Mouse (Mus musculus) adrenal gland, adult 18-20 months (tissue): Measurements from ENCODE around the gene Oaz3. TPM values are rescaled to one million over a fixed set of nuclear protein-coding genes. Genes with fewer than 3 reads are reported as not detected.

Experiments
- DNase-seq, 2 experiments: peaks; one replicate each; pipeline ENCODE4 v3.0.0; 2021 to 2022; ENCODE audit warnings: low spot score in 2 of 2
- total RNA-seq, 2 experiments: library from RNA; stranded (reverse); gene quantifications; 1 replicate in 1 of 2; 2 replicates in 1 of 2; pipeline ENCODE4 v1.2.3; 2021

Oaz3 gene
- total RNA-seq, 2 experiments from 2014 or later: not detected

DNA sequence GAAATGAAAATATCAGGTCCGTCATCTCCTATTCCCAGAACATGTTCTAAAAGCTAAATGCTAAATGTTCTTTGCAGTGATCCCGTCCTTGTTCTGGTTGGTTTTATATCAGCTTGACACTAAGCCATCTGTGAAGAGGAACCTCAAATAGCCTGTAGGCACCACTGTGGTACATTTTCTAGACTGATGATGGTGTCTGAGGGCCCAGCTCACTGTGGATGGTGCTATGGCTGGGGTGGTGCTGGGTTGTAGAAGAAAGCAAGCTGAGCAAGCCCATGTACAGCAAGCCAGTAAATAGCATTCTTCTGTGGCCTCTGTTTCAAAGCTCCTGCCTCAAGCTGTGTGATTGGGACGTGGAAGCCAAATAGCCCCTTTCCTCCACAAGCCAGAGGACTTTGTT lies 13.3 kb upstream of the Oaz3 start:
- DNase-seq: no peak

DNA sequence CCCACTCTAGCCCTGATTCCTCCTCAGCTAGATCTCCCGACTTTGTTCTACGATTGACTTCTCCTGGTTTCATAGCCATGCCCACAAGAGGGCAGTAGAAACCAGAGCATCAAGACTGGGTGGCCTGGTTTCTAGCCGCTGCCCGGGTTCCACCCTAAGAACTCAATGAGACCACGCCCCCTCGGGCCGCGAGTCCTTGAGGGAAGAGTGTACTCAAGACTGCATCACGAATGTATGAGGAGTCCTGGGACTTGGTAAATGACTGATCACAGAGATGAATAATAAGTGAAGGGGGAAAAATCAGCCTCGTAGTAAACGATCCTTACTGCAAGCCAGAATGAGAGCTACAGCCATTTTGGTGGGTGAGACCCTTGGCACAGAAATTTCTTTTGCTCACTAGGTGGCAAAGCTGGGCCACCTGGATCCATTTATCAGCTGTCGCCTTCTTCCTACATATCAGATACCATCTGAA lies 12.8 kb upstream of the Oaz3 start:
- DNase-seq: peak; percentile 74 to 76

DNA sequence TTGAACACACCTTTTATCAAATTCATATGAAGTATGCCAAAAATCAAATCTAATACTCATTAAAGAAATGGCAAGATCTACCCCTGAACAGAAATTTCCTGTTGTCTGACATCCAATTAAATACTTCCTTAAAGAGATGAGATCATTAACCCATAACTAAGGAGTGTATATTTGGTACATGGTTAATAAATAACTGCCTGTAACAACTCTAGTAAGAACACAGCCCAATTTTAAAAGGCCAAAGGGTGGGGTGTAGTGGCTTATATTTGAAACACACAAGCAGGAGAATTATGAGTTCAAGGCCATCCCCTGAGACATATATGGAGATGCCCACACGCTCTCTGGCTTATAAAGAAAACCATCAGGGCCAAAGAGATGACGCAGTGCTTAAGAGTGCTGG lies 5.7 kb upstream of the Oaz3 start:
- DNase-seq: no peak

DNA sequence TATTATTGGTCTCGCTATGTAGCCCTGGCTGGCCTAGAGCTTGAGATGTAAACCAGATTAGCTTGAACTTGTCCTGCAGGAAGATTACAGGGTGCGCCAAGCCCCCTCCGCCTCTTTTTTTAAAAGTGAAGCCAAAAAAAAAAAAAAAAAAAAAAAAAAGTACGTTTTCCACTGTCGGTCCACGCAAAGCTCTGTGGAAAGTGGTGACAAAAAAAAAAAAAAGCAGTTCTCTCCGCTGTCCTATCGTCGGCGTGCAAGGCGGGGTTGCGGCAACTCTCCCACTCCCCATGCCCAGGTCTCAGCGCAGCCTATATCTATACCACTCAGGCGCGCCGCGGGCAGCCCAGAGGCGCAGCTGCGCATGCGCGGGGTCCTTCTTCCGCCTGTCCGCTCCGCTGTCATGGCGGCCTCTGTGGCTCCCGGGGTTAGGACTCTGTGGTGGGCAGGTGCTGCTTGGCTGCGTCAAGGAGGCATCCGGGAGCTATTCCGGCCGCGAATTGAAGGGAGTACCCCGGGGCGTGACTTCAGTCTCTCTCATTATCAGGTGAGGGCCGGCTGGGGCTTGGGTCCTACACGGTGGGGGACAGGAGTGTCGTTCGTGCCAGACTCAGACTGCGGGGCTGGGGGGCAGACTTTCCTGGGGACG lies 641 bp downstream of the Oaz3 start, which contains the start of gene Mrpl9:
TSS of gene Mrpl9 (plus strand) at position 368 of the 646 bp plus-strand sequence.
- peak; percentile 93 to 98 for DNase-seq

DNA sequence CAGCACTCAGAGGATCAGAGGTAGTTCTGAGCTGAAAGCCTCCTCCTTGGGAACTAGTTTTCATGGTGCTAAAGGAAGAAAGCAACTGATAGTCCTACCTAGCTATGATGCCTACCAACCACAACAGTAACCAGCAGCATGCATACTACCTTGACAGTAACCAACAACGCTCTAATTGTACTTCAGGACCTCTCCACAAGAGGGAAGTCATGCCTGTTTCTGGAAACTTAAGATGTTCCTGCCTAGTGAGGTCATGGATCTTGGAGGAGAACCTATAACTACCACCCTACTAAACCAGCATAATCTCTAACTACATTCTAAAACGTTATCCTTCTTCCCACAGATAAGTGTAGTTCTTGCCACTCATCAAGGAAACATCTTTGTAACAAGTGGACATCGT lies 2.5 kb downstream of the Oaz3 start:
- no peak for DNase-seq

DNA sequence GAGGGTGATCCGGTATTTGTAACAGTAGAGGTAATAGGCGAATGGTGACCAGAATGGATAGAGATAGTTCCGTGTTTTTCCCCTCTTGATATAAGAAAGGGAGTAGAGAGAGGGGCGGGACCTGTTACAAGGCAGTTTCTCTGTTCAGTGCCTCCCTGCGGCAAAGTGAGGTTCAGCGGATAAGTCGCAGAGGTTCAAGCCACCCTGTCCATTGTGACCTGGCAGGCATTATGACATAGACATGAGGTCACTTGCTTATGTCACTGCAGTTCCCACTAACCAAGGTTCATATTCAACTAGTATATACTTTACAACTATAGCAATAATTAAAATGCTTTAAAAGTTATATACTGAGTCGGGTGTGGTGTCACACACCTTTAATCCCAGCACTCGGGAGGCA lies 7.3 kb downstream of the Oaz3 start:
- DNase-seq: no peak

DNA sequence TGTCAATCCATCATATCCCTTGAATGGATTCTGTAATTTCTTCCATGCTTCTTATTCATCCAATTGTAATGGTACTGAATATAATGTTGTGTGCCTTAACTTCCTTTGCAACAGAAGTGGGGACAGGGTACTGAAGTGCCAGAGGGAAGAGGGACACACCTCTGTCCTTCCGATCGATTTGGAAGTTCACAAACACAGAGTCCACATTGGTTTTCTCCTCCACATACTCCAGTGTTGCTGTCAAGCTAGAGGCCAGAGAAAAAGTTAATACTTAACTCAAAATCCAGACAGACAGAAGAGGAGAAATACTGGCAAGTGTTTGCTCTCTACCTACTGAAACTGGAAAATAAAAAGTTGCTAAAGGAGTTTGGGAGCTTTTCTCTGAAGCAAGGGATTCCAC lies 9.4 kb downstream of the Oaz3 start:
- DNase-seq: no peak

DNA sequence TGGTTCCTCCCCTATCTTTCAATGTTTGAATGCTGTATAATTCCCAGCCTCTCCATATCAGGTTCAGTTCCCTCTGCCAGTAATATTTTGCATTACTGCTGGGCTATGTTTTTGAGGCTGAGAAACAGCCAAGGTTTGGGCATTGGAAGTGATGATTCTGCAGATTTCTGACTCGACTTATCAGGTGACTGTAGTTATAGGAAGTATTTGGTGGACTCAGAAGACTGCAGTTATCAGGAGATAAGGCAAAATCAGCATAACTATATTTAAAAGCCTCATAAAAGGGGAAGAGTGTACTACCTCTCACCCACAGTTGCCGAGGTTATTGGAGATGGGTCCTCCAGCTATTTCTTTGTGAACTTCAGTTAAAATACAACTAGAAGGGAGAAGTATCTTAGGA lies 12.7 kb downstream of the Oaz3 start:
- DNase-seq: no peak

DNA sequence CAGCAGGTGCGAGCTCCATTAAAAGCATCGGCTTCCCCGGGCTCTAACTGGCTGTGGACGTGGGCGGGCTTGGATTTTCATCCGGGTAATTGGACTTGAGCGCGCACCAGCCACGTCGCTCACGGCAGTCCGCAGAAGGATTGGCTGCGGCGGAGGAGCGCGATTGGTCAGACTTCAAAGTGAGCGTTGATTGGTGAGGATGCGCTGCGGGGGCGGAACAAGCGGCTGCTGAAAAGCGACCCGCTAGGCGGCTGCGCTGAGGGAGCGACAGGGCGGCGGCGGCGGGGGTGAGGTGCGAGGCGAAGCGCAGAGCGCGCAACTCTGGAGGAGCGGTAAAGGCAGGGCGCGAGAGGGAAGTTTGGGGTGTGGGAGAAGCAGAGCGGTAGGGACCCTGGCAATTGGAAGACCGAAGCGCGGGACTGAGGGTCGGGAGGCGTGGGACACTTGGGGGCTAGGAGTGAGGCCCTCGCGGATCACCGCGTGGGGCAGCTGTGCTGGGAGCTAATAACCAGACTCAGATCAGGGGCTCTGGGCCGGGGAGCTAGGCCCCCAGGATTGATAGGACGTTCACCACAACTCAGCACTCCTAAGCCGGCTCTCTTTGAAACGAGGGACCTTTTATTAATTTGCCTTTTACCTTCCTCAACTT lies 30.6 kb downstream of the Oaz3 start, which contains the start of gene Tdrkh:
TSS of gene Tdrkh (plus strand) at position 243 of the 649 bp plus-strand sequence.
- peak; percentile 84 to 85 for DNase-seq

DNA sequence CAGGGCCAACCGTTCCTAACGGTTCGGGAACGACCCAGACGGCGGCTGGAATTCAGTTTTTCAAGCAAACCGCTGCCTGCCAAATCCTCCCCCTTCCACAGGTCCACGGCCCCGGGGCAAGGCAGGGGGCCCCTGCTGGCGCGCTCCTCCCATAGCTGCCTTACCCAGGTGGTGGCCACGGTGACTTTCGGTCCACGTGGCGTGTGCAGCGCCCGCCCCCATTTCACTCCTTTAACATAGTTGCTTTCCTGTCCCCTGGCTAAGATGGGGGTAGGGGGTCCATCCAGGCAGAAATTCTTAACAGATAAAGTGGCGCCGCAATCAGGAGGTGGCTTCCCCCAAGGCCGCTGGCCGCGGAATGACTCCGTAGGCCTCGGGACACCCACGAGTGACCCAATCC lies 31.2 kb downstream of the Oaz3 start:
- no peak for DNase-seq

DNA sequence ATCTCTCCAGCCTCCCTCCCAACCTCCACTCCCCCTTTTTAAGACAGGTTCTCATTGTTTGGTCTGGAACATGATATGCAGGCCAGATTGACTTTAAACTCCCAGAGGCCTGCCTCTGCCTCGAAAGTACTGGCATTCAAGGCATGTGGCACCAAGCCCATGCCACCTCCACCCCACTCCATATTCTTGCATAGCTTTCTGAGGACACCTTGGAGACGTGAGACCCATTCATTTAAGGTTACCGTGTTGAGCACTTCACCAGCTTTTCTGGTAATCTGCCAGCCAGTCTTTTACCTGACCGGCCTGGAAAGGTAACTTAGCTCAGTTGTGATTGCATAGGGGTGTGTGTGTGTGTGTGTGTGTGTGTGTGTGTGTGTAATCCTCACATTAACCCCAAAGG lies 38.2 kb downstream of the Oaz3 start:
- DNase-seq: no peak

DNA sequence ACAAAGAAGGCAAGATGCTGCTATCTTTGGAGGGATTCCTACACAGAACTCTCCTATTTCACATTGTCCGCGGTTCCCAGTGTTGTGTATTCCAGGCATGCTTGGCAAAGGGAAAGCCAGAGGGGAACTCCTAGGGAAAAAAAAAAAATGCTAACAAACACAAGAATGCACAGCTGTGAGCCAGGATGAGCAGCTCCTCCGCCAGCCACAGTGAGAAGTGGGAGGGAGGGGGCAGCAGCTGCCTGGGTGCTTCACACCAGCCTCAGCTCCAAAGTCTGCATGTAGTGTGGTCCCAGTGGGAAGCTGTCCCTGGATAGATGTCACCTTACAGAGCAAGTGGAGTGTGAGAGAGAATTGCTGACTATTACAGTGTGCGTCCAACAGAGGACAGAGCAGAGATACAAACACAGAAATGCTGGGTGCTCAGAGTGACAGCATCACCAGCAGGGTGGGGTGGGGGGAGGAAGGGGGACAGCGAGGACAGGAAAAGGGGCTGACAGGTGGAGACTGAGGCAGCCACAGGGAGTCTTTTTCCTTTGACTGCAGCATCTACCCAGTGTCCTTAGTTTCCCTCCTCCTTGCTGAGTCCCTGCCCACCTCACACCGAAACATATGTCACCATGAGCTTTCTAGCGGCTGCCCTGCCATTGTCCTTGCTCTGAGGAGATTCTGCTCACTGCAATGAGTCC lies 39.2 kb downstream of the Oaz3 start:
- DNase-seq: no peak

DNA sequence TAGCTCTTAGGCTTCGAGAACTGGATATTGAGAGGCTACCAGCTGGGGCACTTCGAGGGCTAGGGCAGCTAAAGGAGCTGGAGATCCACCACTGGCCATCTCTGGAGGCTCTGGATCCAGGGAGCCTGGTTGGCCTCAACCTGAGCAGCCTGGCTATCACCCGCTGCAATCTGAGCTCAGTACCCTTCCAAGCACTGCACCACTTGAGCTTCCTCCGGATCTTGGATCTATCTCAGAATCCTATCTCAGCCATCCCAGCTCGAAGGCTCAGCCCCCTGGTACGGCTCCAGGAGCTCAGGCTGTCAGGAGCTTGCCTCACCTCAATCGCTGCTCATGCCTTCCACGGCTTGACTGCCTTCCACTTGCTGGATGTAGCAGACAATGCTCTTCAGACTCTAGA lies 41.3 kb downstream of the Oaz3 start:
- DNase-seq: no peak

DNA sequence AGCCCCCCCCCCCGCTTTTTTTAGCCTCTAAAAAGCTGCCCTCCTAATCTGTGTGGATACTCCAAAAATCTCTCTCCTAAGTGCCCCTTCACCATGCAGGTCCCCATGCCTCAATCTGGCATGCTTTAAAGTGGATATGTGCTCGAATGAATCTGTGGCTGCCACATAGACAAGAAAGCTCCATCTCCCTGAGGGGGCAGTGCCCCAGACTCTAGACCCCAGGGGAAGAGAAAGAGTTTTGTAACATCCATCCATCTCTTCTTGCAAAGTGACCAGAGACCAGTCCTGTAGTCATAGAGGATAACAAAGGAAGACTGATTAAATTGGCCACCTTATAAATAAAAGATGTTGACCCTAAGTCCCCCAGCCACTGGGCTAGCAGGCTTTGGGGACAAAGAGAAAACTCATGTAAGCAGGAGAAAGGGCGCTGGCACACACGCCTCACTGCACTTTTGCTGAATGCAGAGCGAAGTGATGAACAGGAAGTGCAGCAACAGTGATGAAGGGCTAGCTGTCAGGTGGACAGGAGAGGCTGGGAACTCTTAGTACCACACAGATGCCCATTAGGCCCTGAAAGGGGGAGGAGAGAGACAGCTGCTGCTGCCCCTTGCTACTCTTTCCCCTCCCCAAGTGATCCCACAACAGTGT lies 43.9 kb downstream of the Oaz3 start:
- no peak for DNase-seq

DNA sequence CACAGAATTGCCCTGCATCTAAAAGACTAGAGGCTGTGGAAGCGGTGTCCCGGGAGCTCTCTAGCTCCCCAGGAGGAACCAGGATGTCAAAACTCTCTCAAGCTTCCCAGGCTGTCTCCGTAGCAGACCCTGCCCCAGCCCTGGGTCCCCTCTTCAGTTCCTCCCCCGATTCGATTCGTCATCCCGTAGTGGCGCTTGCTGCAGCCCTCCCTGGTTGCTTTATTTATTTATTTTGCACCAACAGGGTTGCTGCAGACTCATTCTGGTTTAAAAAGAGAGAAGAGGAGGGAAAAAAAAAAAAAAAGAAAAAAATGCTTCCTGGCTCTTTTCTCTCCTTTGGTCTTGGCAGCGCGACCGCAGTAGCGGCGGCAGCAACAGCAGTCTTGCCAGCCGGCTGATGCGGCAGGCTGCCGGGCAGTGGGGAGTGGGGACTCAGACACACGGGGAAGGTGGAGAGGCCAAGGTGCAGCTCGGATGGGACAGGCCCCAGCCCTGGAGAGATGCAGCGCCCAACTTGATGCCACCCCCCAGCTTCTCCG lies 44.7 kb downstream of the Oaz3 start:
- DNase-seq: no peak

DNA sequence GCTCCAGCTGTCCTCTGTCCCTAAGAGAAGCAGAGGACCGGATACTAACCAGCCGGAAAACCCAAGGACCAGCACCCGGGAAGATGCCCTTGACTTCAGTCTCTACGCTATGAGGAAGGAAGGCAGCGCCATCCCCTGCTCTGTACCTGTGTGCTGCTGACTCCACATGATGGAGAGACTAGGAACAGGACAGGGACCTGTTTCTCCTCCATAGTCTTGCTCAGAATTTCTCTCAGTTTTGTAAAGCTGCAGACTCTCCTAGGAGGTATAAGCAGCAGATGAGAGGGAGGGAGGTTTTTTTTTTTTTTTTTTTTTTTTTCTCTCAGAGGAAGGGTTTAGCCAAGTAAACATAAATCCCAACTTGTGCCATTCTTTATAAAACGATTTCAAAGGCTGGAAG lies 45.5 kb downstream of the Oaz3 start, which contains the start of gene Lingo4:
TSS of gene Lingo4 (plus strand) at position 301 of the 400 bp plus-strand sequence.
- no peak for DNase-seq

DNA sequence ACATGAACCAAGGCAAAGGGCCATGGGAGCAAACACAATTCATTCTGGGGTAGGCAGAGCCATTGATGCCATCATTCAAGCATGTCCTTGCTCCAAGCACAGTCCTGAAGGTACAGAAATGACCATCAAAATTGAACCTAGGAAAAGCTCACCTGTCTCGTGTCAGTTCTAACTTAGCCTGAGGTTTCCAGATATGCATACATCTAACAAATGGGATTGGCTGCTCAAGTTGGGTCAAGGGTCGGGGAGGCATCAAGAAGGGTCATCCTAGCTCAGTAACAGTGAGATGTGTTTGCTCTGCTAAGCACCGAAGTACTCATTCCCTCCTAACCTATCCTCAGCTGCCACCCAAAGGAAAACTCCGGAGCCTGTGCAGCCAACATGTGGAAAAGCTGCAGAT lies 46.9 kb downstream of the Oaz3 start:
- no peak for DNase-seq

DNA sequence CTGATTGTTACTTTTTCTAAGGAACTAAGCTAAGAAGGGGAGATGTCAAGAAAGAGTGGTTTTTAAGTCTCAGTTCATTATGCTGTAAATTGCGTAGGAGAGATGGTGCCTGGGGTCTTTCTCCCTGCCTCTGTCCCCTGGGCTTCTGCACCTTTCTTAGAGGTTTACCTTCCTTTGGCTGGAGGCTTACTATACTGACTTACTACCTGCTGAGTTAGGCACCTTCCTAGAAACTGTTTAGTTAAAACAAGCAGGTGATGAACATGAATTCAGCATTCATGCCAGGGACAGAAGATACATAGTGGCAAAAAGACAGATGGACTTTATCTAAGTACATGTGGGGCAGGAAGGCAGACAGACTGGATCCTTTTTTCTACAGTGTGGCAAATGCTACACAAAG lies 47.4 kb downstream of the Oaz3 start:
- DNase-seq: no peak

DNA sequence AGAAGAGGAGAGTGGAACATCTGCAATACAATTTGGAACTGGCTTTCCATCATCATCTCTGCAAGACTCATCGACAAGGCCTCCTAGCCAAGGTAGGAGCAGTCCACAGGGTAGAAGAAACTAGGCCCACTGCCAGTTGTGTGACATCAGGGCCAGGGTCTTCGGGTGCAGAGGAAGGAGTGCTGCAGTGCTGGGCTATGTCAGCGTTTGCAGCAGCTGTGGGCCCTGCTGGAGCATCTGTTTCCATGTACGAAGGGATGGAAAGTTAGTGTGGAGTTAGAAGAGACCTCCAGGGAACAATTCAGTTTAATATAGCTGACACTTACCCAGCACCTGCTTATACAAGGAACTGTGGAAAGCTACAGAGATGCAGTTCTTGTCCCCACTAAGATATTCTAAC lies 50.7 kb downstream of the Oaz3 start:
- DNase-seq: peak in 1 of 2 experiments; percentile 17

DNA sequence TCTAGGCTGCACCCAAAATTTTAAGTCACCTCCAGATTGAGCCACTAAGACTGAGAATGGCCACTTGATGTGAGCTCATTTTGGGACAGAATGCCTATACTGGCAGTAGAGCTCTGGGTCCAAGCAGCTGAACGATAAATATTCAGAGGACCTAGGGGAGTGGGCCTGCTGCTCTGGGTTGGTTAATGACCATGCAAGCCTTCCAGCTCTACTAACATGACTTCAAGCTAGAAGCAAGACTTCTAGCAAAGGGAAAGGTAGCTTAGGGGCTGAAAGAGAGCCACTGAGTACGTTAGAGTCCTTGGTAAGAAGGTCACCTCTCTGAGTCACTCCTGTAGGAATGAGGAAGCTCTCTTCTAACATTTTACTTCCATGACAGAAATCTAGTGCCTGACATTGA lies 51.6 kb downstream of the Oaz3 start:
- no peak for DNase-seq

DNA sequence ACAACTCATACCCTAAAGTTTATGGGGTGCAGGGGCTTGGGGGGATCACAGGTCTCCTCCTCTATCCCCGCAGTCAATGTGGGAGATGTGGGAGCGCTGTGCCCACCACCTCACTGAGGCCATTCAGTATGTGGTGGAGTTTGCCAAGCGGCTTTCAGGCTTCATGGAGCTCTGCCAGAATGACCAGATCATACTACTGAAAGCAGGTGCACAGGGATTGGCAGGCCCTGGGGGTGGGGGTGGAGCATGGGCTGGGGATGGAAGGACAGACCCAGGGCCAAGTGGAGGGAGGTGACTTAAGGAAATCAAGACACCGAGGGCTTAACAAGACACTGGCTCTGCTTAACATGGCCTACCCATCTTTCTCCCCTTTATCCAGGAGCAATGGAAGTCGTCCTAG lies 52.7 kb downstream of the Oaz3 start:
- DNase-seq: no peak
